Mouse (Mus musculus) neural tube, embryonic 15.5 days (tissue): ENCODE results near the gene Clmn. TPM values are rescaled to one million over a fixed set of nuclear protein-coding genes. Genes with fewer than 3 reads are reported as not detected.

Source experiments
- ATAC-seq: fragments of 200-750 bp; cut with Nextera tagmentation; 2 replicates; pipeline ENCODE4 v1.8.0; 2017; ENCODE audit warnings: mild to moderate bottlenecking, moderate TSS enrichment, moderate library complexity; ENCODE audit not compliant: low FRiP score
- H3K27ac ChIP-seq: fragments of 300-500 bp; sonication (generic); replicated peaks from 2 replicates; pipeline ENCODE4 v1.5.1; 2015; ENCODE audit warnings: mild to moderate bottlenecking, inconsistent platforms
- H3K27me3 ChIP-seq: fragments of 300-500 bp; sonication (generic); replicated peaks from 2 replicates; pipeline ENCODE4 v1.6.1; 2015; ENCODE audit warnings: inconsistent platforms
- H3K36me3 ChIP-seq: fragments of 300-500 bp; sonication (generic); 2 replicates; pipeline ENCODE4 v1.6.1; 2015; ENCODE audit warnings: inconsistent platforms
- H3K4me1 ChIP-seq: fragments of 300-500 bp; sonication (generic); 2 replicates; pipeline ENCODE4 v1.6.1; 2015; ENCODE audit warnings: inconsistent platforms
- H3K4me2 ChIP-seq: fragments of 300-500 bp; sonication (generic); 2 replicates; pipeline ENCODE4 v1.6.1; 2015; ENCODE audit warnings: inconsistent platforms, mild to moderate bottlenecking, moderate library complexity
- H3K4me3 ChIP-seq: fragments of 300-500 bp; sonication (generic); replicated peaks from 2 replicates; pipeline ENCODE4 v1.5.1; 2015; ENCODE audit warnings: mild to moderate bottlenecking, inconsistent platforms
- H3K9ac ChIP-seq: fragments of 300-500 bp; sonication (generic); replicated peaks from 2 replicates; pipeline ENCODE4 v1.6.1; 2015; ENCODE audit warnings: mild to moderate bottlenecking, inconsistent platforms
- H3K9me3 ChIP-seq: fragments of 300-500 bp; sonication (generic); replicated peaks from 2 replicates; pipeline ENCODE4 v1.6.1; 2016; ENCODE audit warnings: inconsistent platforms
- WGBS: fragments of 180-500 bp; shearing (Covaris S2); methylation state at CpG from one replicate; pipeline ENCODE4 v1.1.7; 2015; ENCODE audit warnings: mixed read lengths; 5-methylcytosine and 5-hydroxymethylcytosine counted together
- polyA plus RNA-seq: library from polyadenylated mRNA; unstranded; fragments of >200 nt; fragmentation: Nextera tagmentation; extraction: Ambion mirVana; gene quantifications from 2 replicates; pipeline ENCODE4 v1.2.1, GENCODE M21; 2015

The Clmn gene
- polyA plus RNA-seq, 1 experiment from 2014 or later, result 1.3 TPM

DNA sequence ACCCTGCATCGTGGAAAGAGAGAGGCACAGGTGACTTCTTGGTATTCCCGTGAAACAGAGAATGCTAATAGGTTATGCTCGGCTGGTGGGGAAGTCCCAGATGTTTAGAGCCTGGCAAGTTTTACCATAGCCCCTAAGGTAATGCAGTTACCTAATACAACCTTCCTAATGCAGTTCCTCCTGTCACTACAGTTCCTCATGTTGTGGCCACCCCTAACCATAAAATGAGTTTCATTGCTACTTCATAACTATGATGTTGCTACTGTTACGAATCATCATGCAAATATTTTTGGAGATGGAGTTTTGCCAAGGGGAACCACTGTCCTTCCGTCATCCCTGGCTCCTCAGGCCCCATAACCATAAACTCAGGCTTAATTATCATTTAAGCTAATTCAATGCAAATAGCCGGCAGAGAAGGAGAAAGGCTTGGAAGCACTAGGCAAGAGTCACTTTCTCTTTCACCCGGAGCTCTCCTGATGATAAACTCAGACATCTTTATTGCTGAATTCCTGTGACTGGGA, 53.9 kb downstream of the Clmn start:
- no peaks in the 10 kb centered on the region for H3K27me3 ChIP-seq
- ATAC-seq, result no peak
- no peak overlapping the region for H3K4me3 ChIP-seq
- no peaks in the 10 kb centered on the region for H3K36me3 ChIP-seq
- peaks cover 34% of the 10 kb centered on the region for H3K4me1 ChIP-seq
- H3K27ac ChIP-seq, result no peak overlapping the region
- no peak overlapping the region for H3K9ac ChIP-seq
- no peaks in the 10 kb centered on the region for H3K9me3 ChIP-seq
- H3K4me2 ChIP-seq, result no peak overlapping the region
- WGBS, result 31% methylated on average over 7 of the region's 7 CpGs

DNA sequence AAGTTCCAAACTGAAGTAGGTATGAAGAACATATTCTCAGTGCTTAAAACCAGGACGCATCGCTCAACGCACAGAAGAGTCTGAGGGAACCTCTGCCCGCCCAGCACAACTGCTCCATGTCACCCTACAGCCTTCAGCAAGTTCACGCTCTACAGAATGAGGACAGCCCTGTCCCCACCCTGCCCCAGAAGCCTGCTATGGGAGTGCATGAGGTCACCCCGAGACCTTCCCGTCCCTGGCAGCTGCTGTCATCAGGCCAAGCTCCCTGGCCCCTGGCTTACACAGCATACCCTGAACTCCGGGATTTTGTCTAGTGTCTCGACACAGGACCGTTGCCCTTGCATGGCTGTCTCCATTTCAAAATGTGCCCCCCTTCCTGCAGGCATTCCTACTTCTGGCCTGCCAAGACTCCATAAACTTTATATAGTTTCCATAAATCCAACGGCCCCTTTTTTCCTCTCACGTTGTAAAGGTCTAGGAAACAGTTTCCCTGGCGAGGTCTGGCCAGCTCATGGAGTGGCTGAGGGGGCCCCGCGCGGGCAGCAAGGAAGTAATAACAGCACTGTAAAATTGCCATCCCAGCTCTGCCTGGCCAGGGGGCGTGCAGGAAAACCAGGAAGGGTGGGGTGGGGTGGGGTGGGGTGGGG, 56.3 kb downstream of the Clmn start:
- H3K27me3 ChIP-seq, result no peaks in the 10 kb centered on the region
- no peak overlapping the region for H3K4me2 ChIP-seq
- H3K9ac ChIP-seq, result no peak overlapping the region
- peaks cover 31% of the 10 kb centered on the region for H3K4me1 ChIP-seq
- H3K4me3 ChIP-seq, result no peak overlapping the region
- ATAC-seq, result no peak
- H3K9me3 ChIP-seq, result no peaks in the 10 kb centered on the region
- H3K27ac ChIP-seq, result no peak overlapping the region
- H3K36me3 ChIP-seq, result no peaks in the 10 kb centered on the region
- 55% methylated on average over 17 of the region's 17 CpGs for WGBS

DNA sequence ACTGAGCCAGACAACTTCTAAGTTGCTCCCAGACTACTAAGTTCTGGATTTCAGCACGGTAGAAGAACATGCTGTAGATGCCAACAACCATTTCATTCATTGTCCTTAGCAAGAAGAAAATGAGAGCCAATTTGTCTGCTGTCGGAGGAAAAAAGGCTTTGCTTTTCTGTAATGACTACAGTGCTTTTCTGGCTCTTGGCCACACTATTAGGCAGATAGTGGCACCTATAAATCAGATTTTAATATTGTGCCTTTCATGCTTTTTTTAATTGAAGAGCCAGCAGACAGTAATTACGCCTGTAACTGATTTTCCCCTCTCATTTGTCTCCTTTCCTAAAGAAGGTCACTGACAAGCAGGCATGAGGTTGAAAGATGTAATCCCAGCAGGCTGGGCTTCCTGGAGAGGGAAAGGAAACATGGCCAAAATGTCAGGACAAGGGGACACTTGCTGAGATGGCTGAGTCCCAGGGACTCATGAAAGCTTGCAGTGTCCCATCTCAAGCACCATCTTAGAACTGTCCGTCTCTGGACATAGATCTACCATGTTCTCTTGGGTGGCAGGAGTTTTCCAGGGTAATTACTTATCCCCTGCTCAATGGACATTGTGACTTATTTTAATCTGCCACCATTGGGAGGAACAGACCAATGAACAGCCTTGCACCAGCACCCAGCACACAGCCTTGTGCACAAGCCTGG, 58.0 kb downstream of the Clmn start:
- Histone ChIP-seq H3K27me3 (no peaks in the 10 kb centered on the region), H3K4me1 (peaks cover 41% of the 10 kb centered on the region), H3K36me3 (no peaks in the 10 kb centered on the region), H3K9ac (no peak overlapping the region), H3K4me3 (no peak overlapping the region), H3K27ac (peak overlapping the region; percentile 28; the same call in 1 of the 2 replicates), H3K9me3 (no peaks in the 10 kb centered on the region), H3K4me2 (no peak overlapping the region)
- ATAC-seq, result 0 out of 2 replicates have a peak, but pooled peaks have one; percentile 24
- WGBS, result 28% methylated on average over 4 of the region's 4 CpGs

DNA sequence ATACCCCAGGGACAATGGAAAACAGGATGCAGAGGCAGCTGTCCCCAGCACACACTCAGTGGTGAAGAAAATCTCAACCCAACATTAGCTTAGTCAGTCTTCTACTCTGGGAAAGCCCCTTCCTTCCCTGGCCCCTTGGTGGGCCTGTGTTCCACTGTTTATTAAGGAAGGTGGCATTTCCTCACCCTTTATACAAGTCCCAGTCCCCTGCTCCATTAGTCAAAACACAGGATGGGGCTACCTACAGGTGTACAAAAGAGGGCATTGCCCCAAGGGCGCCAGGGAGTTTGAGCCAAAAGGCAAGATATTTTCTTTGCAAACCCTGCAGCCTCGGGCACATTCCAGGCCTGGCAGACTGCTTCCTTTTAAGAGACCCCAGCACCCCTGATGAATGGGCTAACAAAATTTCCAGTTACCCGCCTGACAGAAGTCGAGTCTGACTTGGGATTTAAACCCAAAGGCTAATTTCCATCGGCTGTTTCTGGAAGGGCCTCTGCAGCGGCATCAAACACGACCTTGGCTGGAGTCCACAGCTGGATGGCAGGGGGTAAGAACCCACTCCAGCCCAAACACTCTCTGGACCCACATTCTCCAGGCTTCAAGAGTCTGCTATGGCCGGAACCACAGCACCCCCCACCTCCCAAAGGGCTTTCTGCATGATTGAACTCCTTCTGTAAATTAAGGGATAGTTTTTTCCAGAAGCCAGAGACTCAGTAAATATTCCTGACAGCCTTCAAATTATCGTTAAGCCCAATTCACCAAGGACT, 63.2 kb downstream of the Clmn start:
- Histone ChIP-seq H3K36me3 (peaks cover 11% of the 10 kb centered on the region; the same call in 1 of the 2 replicates), H3K4me1 (peaks cover 26% of the 10 kb centered on the region), H3K27ac (no peak overlapping the region), H3K4me3 (no peak overlapping the region), H3K27me3 (no peaks in the 10 kb centered on the region), H3K4me2 (no peak overlapping the region), H3K9me3 (peaks cover 10% of the 10 kb centered on the region; the same call in 1 of the 2 replicates), H3K9ac (no peak overlapping the region)
- ATAC-seq, result no peak
- WGBS, result 36% methylated on average over 9 of the region's 9 CpGs

DNA sequence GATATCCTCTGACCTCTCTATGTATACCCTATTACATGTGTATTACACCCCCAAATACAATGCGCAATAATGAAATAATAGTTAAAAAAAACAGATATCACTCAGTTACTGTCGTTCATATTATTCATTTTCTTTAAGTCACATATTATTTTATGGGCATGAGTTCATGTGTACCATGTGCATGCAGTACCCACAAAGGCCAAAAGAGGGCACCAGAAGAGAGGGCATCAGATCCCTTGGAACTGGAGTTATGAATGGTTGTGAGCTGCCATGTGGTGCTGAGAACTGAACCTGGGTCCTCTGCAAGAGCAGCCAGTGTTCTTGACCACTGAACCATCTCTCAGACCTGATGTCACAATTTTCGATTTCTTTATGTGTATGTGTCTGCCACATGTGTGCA, 65.5 kb downstream of the Clmn start:
- Histone ChIP-seq H3K36me3 (peaks cover 11% of the 10 kb centered on the region; the same call in 1 of the 2 replicates), H3K9ac (no peak overlapping the region), H3K9me3 (peaks cover 10% of the 10 kb centered on the region; the same call in 1 of the 2 replicates), H3K4me2 (no peak overlapping the region), H3K27ac (no peak overlapping the region), H3K4me1 (peaks cover 17% of the 10 kb centered on the region), H3K27me3 (no peaks in the 10 kb centered on the region), H3K4me3 (no peak overlapping the region)
- no peak for ATAC-seq
- 95% methylated on average over 3 of the region's 3 CpGs for WGBS

DNA sequence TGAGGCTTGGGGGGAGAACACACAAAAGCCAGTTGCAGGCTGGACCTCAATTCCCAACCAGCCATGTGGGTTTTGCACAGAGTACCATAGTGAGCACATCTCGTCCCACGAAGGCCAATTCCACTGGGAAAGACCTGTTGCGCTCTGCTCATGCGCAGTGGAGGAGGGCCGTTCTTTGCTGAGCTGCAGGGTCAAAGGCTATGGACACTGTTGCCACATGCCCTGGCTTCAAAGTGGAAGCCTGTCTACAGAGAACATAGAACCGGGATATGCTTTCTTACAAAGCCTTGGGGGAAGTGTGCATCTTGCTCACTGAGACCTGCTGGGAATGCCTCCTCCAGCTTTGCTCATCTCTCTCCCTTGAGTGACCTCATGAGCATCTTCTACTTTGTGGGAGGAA, 67.0 kb downstream of the Clmn start:
- Histone ChIP-seq H3K4me1 (peaks cover 17% of the 10 kb centered on the region), H3K4me2 (no peak overlapping the region), H3K27ac (no peak overlapping the region), H3K9ac (no peak overlapping the region), H3K36me3 (peaks cover 11% of the 10 kb centered on the region; the same call in 1 of the 2 replicates), H3K27me3 (no peaks in the 10 kb centered on the region), H3K4me3 (no peak overlapping the region), H3K9me3 (peaks cover 10% of the 10 kb centered on the region; the same call in 1 of the 2 replicates)
- no peak for ATAC-seq
- WGBS, result 93% methylated on average over 6 of the region's 6 CpGs

DNA sequence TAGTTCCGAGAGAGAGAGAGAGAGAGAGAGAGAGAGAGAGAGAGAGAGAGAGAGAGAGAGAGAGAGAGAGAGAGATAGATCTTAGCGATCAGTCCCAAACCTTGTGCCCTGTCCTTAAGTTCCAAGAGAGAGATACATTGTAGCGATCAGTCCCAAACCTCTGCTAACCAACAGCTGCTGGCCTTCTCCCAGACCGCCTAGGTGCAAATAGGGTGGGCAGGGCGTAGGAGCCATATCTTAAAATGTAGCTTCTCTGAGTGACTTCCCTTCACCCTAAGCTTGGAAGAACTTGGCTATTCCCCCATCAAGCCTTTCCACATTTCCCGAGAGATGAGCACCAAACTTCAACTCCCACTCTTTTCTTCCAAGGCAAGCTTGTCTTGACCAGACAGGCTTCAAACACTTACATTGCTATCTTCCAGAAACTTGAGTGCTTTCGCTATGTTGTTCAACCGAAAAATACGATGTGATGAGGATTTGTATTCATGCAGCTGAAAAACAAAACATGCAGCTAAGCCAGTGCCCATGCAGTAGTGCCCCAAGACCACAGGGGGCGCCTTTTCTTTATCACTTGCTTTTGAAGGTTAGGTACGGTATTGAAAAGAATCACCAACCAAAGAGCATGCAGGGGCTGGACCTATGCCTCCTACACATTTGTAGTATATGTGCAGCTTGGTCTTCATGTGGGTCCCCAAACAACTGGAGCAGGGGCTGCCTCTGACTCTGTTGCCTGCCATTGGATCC, 68.1 kb downstream of the Clmn start:
- Histone ChIP-seq H3K4me3 (no peak overlapping the region), H3K27me3 (no peaks in the 10 kb centered on the region), H3K9me3 (peaks cover 10% of the 10 kb centered on the region; the same call in 1 of the 2 replicates), H3K27ac (no peak overlapping the region), H3K9ac (no peak overlapping the region), H3K36me3 (peaks cover 11% of the 10 kb centered on the region; the same call in 1 of the 2 replicates), H3K4me1 (peaks cover 7% of the 10 kb centered on the region; the same call in 1 of the 2 replicates), H3K4me2 (no peak overlapping the region)
- WGBS, result 94% methylated on average over 11 of the region's 11 CpGs
- ATAC-seq, result no peak

DNA sequence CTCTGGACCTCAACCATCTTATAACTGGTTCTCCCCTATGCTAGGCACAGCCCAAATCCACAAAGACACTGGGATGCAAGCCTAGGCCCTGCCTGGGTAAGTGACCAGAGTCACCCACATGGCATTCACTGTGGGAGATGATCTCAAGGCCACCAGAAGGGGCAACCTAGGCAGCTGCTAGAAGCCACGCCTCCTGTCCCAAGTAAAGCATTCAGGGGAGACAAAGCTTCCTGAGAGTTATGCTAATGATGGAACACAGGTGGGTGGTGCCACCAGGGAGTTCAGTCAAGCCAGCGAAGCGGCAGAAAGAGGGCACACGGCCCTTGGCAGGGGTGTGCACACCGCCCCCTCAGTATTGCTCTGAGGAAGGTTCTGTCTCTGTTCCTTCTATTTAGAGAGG, 69.9 kb downstream of the Clmn start:
- Histone ChIP-seq H3K4me1 (no peaks in the 10 kb centered on the region), H3K9me3 (peaks cover 10% of the 10 kb centered on the region; the same call in 1 of the 2 replicates), H3K36me3 (peaks cover 11% of the 10 kb centered on the region; the same call in 1 of the 2 replicates), H3K4me2 (no peak overlapping the region), H3K4me3 (no peak overlapping the region), H3K27ac (no peak overlapping the region), H3K9ac (no peak overlapping the region), H3K27me3 (no peaks in the 10 kb centered on the region)
- 43% methylated on average over 5 of the region's 5 CpGs for WGBS
- ATAC-seq, result no peak

DNA sequence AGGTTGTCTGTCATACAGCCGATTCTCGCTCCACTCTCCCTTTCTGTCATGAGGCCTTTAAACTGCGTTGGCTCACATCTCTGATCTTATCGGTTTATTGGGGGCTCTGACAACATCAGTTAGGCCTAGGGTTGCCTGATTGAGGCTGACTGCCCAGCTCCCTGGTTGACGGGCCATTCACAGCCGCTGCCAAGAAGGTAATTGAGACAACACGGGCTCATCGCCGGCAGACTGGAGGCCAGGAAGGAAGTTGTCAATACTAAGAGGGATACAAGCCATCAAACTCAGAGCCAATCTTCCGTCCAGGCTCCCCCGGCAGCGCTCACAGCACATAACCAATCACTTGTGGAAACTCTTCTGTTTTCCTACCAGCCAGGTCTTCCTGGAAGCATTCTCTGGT, 71.4 kb downstream of the Clmn start:
- H3K4me1 ChIP-seq, result no peaks in the 10 kb centered on the region
- peaks cover 5% of the 10 kb centered on the region; the same call in 1 of the 2 replicates for H3K9me3 ChIP-seq
- H3K36me3 ChIP-seq, result peaks cover 7% of the 10 kb centered on the region; the same call in 1 of the 2 replicates
- H3K27ac ChIP-seq, result no peak overlapping the region
- no peak overlapping the region for H3K9ac ChIP-seq
- no peak overlapping the region for H3K4me2 ChIP-seq
- no peak overlapping the region for H3K4me3 ChIP-seq
- ATAC-seq, result no peak
- H3K27me3 ChIP-seq, result no peaks in the 10 kb centered on the region
- WGBS, result 39% methylated on average over 12 of the region's 12 CpGs

DNA sequence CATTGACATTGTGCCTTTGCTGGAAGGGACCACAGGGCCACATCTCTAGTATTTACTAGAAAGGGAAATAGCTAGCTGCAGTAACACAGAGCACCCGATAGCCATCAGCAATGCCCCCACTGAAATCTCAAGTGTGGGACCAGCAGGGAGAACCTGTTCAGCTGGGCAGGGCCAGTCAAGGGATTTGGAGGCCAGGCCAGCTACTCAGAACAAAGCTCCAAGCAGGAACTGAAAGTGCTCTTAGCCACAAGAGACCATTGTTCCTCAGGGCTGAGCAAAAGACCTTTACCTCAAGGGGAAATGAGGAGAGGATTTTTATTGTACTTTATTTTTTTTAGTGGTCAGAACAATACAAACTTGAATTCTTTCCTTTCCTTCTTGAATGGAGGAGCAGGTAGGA, 87.3 kb downstream of the Clmn start:
- Histone ChIP-seq H3K9ac (no peak overlapping the region), H3K4me2 (no peak overlapping the region), H3K27me3 (no peaks in the 10 kb centered on the region), H3K4me3 (no peak overlapping the region), H3K27ac (no peak overlapping the region), H3K4me1 (no peaks in the 10 kb centered on the region), H3K36me3 (0 out of 2 replicates have a peak, but pooled peaks cover 2% of the 10 kb centered on the region), H3K9me3 (no peaks in the 10 kb centered on the region)
- ATAC-seq, result no peak
- whole genome bisulfite sequencing, result 96% methylated on average over 1 of the region's 1 CpGs

DNA sequence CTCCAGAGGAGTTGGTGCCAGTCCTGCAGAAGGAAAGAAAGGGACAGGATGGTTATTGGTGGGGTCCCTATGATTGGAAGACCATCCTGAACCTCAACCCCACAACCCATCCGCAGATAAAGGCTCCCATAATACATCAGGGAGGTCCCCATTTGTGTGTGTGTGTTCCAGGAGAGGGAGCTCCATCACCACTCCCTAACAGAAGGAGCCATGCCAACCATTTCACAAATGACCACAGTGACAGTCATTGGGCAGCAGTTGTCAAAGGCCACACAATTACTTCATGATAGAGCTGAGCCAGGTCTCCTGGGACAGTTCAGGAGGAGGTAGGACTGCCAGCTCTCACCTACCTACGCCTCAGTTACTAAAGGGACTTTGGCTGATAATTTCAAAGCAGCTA, 92.9 kb downstream of the Clmn start:
- WGBS, result 75% methylated on average over 2 of the region's 2 CpGs
- H3K36me3 ChIP-seq, result no peaks in the 10 kb centered on the region
- no peaks in the 10 kb centered on the region for H3K9me3 ChIP-seq
- H3K4me3 ChIP-seq, result no peak overlapping the region
- H3K27me3 ChIP-seq, result no peaks in the 10 kb centered on the region
- no peak overlapping the region for H3K27ac ChIP-seq
- no peak overlapping the region for H3K4me2 ChIP-seq
- H3K9ac ChIP-seq, result no peak overlapping the region
- peaks cover 8% of the 10 kb centered on the region for H3K4me1 ChIP-seq
- ATAC-seq, result no peak
